Mouse (Mus musculus): ENCODE results near the gene St8sia1. TPM values are rescaled to one million over a fixed set of nuclear protein-coding genes. Genes with fewer than 3 reads are reported as not detected.

Gene St8sia1
- total RNA-seq, 2 experiments from 2014 or later, result 0.07 TPM; not detected in 1

- no peak for ATAC-seq (replicated peaks; ENCODE audit: poor library complexity)
Observed at GRCm38 (mm10) chr6:142873795-142874563, 90.3 kb downstream of the St8sia1 start.

- ATAC-seq (replicated peaks; ENCODE audit: poor library complexity), result peak; percentile 12
Observed at GRCm38 (mm10) chr6:142869715-142870422, 94.4 kb downstream of the St8sia1 start.

- peak; percentile 79 for ATAC-seq (replicated peaks; ENCODE audit: poor library complexity)
Observed at GRCm38 (mm10) chr6:142867471-142868055, 96.7 kb downstream of the St8sia1 start.

GRCm38 (mm10) chr6:142867023-142867422, 97.2 kb downstream of the St8sia1 start:
- ATAC-seq (replicated peaks; ENCODE audit: poor library complexity), result no peak

- peak; percentile 30 for ATAC-seq (replicated peaks; ENCODE audit: poor library complexity)
Observed at GRCm38 (mm10) chr6:142865199-142865598, 99.1 kb downstream of the St8sia1 start.

- no peak for ATAC-seq (replicated peaks; ENCODE audit: poor library complexity)
Observed at GRCm38 (mm10) chr6:142863881-142864280, 100.4 kb downstream of the St8sia1 start.

GRCm38 (mm10) chr6:142862265-142862664, 102.0 kb downstream of the St8sia1 start:
- peak; percentile 84 for ATAC-seq (replicated peaks; ENCODE audit: poor library complexity)

- no peak for ATAC-seq (replicated peaks; ENCODE audit: poor library complexity)
Observed at GRCm38 (mm10) chr6:142860396-142860795, 103.9 kb downstream of the St8sia1 start.

- ATAC-seq (replicated peaks; ENCODE audit: poor library complexity), result no peak
Observed at GRCm38 (mm10) chr6:142859946-142860345, 104.3 kb downstream of the St8sia1 start.

- ATAC-seq (replicated peaks; ENCODE audit: poor library complexity), result peak; percentile 65
Observed at GRCm38 (mm10) chr6:142858937-142859336, 105.3 kb downstream of the St8sia1 start.

GRCm38 (mm10) chr6:142856258-142856874, 107.9 kb downstream of the St8sia1 start:
- peak; percentile 45 for ATAC-seq (replicated peaks; ENCODE audit: poor library complexity)

- ATAC-seq (replicated peaks; ENCODE audit: poor library complexity), result no peak
Observed at GRCm38 (mm10) chr6:142855761-142856160, 108.5 kb downstream of the St8sia1 start.

GRCm38 (mm10) chr6:142852419-142853377, 111.6 kb downstream of the St8sia1 start:
- ATAC-seq (replicated peaks; ENCODE audit: poor library complexity), result peak; percentile 71

- no peak for ATAC-seq (replicated peaks; ENCODE audit: poor library complexity)
Observed at GRCm38 (mm10) chr6:142850436-142850835, 113.8 kb downstream of the St8sia1 start.

GRCm38 (mm10) chr6:142849326-142849725, 114.9 kb downstream of the St8sia1 start:
- ATAC-seq (replicated peaks; ENCODE audit: poor library complexity), result no peak

GRCm38 (mm10) chr6:142847914-142848674, 116.2 kb downstream of the St8sia1 start:
- ATAC-seq (replicated peaks; ENCODE audit: poor library complexity), result peak; percentile 71

- no peak for ATAC-seq (replicated peaks; ENCODE audit: poor library complexity)
Observed at GRCm38 (mm10) chr6:142846855-142847254, 117.4 kb downstream of the St8sia1 start.

GRCm38 (mm10) chr6:142845066-142845465, 119.2 kb downstream of the St8sia1 start:
- ATAC-seq (replicated peaks; ENCODE audit: poor library complexity), result no peak

GRCm38 (mm10) chr6:142844061-142844460, 120.2 kb downstream of the St8sia1 start:
- ATAC-seq (replicated peaks; ENCODE audit: poor library complexity), result no peak
